Mouse (Mus musculus): ENCODE results near the gene Kcna6. TPM values are rescaled to one million over a fixed set of nuclear protein-coding genes. Genes with fewer than 3 reads are reported as not detected.

Gene Kcna6
- polyA plus RNA-seq, 1 experiment, result 0.26 TPM

DNA sequence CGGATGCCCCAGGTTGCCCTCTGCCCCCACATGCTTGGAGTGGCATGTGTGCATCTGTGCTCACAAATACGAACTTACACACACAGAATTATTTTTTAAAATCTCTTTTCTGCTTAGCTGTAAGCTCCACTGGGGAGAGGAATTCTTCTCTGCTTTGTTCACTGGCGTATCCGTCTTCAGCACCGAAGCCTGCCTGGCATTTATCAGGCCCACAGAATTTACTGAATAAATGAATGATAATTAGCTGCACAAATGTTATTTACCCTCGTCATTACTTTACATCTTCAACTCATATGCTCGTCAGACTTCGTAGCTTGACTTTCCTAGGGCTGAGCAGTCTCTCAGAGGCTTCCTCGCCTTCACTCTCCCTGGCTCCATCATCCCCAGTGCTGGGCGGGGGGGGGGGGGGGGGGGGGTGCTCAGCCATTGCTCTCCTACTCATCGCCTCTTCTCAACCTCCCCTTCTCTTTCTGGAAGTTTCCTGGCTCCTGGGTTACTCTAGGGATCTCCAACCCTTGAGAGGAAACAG is 24.2 kb upstream of the Kcna6 start:
- no peak for DNase-seq
- 90% methylated on average over 11 of the region's 11 CpGs for WGBS
- no peaks in the 10 kb centered on the region for H3K36me3 ChIP-seq (ENCODE audit: control insufficient read depth, insufficient read depth, low read length)
- no peak overlapping the region for H3K4me3 ChIP-seq (ENCODE audit: control insufficient read depth, insufficient read depth, low read length)
- peaks cover 4% of the 10 kb centered on the region for H3K4me1 ChIP-seq (replicated peaks; ENCODE audit: control insufficient read depth, insufficient read depth, low read length)
- H3K27ac ChIP-seq (ENCODE audit: control insufficient read depth, insufficient read depth, low read length), result no peak overlapping the region
- TF ChIP-seq CTCF (IDR thresholded peaks at IDR 0.05; ENCODE audit: borderline replicate concordance, control insufficient read depth, extremely low read depth, insufficient read depth, low read length, poor library complexity), result no peak
- H3K27me3 ChIP-seq (ENCODE audit: control insufficient read depth, insufficient read depth, low read length), result no peaks in the 10 kb centered on the region

DNA sequence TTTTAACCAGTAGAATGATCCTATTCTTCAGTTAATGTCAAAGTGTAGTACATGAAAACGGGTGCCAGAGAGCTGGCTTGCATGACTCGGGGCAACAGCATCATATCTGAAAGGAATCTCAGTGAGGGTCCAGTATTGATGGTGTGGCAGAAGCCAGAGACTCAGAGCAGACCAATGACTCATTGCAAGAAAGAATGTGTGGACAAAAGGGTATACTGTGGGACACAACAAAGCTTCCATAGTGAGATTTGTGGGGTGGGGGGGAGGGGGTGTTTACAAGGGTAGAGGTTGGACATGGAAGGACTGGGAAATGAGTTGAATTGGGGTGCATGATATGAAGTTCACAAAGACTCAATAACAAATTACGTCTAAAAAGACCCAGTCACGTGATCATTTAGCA is 20.9 kb upstream of the Kcna6 start:
- Histone ChIP-seq H3K4me1 (replicated peaks; ENCODE audit: control insufficient read depth, insufficient read depth, low read length) (no peaks in the 10 kb centered on the region), H3K27me3 (ENCODE audit: control insufficient read depth, insufficient read depth, low read length) (no peaks in the 10 kb centered on the region), H3K27ac (ENCODE audit: control insufficient read depth, insufficient read depth, low read length) (no peak overlapping the region), H3K36me3 (ENCODE audit: control insufficient read depth, insufficient read depth, low read length) (no peaks in the 10 kb centered on the region), H3K4me3 (ENCODE audit: control insufficient read depth, insufficient read depth, low read length) (no peak overlapping the region)
- 94% methylated on average over 4 of the region's 4 CpGs for WGBS
- DNase-seq, result no peak
- TF ChIP-seq CTCF (IDR thresholded peaks at IDR 0.05; ENCODE audit: borderline replicate concordance, control insufficient read depth, extremely low read depth, insufficient read depth, low read length, poor library complexity) (no peak), POLR2A (IDR thresholded peaks at IDR 0.05; ENCODE audit: control insufficient read depth, extremely low read depth, insufficient read depth, low read length, poor library complexity) (no peak)

DNA sequence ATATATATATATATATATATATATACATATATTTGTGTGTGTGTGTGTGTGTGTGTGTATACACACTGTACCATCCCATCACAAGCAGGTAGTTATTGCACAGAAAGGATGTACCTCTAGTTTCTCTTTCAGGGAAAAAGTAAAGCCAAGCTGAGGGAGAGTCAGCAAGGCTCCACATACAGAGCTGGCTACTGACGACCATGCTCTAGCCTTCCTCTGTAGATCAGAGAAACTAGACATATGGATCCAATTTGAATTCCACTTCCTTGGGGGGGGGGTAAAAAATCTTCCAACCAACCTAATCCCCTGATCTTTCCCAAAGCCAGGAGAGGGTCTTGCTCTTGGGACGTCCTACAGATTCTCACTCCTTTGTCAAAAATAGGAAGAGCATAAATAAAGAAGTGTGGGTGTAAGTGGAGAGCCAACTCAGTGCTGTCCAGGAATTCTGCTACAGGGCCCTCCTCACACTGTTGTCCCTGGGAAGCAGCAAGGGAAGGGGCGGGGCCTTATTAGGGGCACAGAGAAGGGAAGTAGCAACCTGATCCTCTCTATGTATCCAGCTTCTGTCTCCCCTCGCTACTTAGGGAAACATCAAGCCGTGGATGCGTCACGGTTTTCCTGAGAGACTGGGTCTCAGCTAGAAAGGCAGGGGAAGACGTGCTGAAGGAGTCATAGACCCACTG is 15.4 kb upstream of the Kcna6 start:
- no peak for DNase-seq
- no peak overlapping the region for H3K4me3 ChIP-seq (ENCODE audit: control insufficient read depth, insufficient read depth, low read length)
- H3K27me3 ChIP-seq (ENCODE audit: control insufficient read depth, insufficient read depth, low read length), result no peaks in the 10 kb centered on the region
- no peak for TF ChIP-seq CTCF (IDR thresholded peaks at IDR 0.05; ENCODE audit: borderline replicate concordance, control insufficient read depth, extremely low read depth, insufficient read depth, low read length, poor library complexity)
- no peak for TF ChIP-seq POLR2A (IDR thresholded peaks at IDR 0.05; ENCODE audit: control insufficient read depth, extremely low read depth, insufficient read depth, low read length, poor library complexity)
- H3K27ac ChIP-seq (ENCODE audit: control insufficient read depth, insufficient read depth, low read length), result no peak overlapping the region
- no peaks in the 10 kb centered on the region for H3K4me1 ChIP-seq (replicated peaks; ENCODE audit: control insufficient read depth, insufficient read depth, low read length)
- H3K36me3 ChIP-seq (ENCODE audit: control insufficient read depth, insufficient read depth, low read length), result no peaks in the 10 kb centered on the region
- 76% methylated on average over 8 of the region's 8 CpGs for WGBS

DNA sequence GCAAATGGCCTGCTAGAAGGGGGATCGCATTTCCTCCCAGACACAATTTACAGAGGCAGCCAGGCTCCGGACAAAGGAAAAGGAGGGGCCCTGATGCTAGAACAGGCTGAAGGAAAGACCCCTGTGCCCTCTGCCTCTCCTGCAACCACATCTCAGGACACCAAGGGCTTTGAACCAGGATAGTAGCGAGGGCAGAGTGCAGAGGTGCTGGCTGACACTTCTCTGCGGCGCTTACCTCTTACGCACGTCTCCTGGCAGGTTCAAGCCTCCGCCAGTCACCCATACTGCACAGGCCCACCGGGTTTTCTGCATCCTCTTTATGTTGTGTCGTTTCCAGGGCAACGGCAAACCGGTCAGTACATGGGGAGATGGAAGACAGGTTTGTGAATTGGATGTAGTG is 12.0 kb upstream of the Kcna6 start:
- Histone ChIP-seq H3K4me1 (replicated peaks; ENCODE audit: control insufficient read depth, insufficient read depth, low read length) (no peaks in the 10 kb centered on the region), H3K36me3 (ENCODE audit: control insufficient read depth, insufficient read depth, low read length) (no peaks in the 10 kb centered on the region), H3K27me3 (ENCODE audit: control insufficient read depth, insufficient read depth, low read length) (no peaks in the 10 kb centered on the region), H3K27ac (ENCODE audit: control insufficient read depth, insufficient read depth, low read length) (no peak overlapping the region), H3K4me3 (ENCODE audit: control insufficient read depth, insufficient read depth, low read length) (no peak overlapping the region)
- WGBS, result 47% methylated on average over 12 of the region's 12 CpGs
- TF ChIP-seq CTCF (IDR thresholded peaks at IDR 0.05; ENCODE audit: borderline replicate concordance, control insufficient read depth, extremely low read depth, insufficient read depth, low read length, poor library complexity) (no peak), POLR2A (IDR thresholded peaks at IDR 0.05; ENCODE audit: control insufficient read depth, extremely low read depth, insufficient read depth, low read length, poor library complexity) (no peak)
- DNase-seq, result no peak

DNA sequence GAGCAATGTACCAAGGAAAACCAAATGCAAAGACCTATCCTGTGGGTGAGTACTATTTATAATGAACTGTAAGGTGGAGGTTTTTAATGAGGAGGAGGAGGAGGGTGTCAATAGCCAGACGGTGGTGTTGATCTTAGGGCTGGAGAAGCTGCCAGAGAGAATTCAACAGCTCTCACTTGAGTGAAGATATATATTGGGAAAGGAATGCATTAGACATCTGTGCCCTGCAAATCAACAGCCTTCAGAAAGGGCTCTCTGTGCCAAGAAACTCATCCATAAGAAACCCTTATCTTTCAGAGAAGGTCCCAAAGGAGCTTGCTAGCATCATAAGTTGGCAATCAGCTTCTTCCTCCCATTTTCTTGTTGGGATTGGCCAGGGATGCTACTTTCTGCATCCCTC is 5.4 kb upstream of the Kcna6 start:
- no peaks in the 10 kb centered on the region for H3K4me1 ChIP-seq (replicated peaks; ENCODE audit: control insufficient read depth, insufficient read depth, low read length)
- H3K36me3 ChIP-seq (ENCODE audit: control insufficient read depth, insufficient read depth, low read length), result no peaks in the 10 kb centered on the region
- no peak overlapping the region for H3K27ac ChIP-seq (ENCODE audit: control insufficient read depth, insufficient read depth, low read length)
- no peak overlapping the region for H3K4me3 ChIP-seq (ENCODE audit: control insufficient read depth, insufficient read depth, low read length)
- TF ChIP-seq POLR2A (IDR thresholded peaks at IDR 0.05; ENCODE audit: control insufficient read depth, extremely low read depth, insufficient read depth, low read length, poor library complexity) (no peak), CTCF (IDR thresholded peaks at IDR 0.05; ENCODE audit: borderline replicate concordance, control insufficient read depth, extremely low read depth, insufficient read depth, low read length, poor library complexity) (no peak)
- 84% methylated on average over 1 of the region's 1 CpGs for WGBS
- DNase-seq, result no peak
- no peaks in the 10 kb centered on the region for H3K27me3 ChIP-seq (ENCODE audit: control insufficient read depth, insufficient read depth, low read length)

DNA sequence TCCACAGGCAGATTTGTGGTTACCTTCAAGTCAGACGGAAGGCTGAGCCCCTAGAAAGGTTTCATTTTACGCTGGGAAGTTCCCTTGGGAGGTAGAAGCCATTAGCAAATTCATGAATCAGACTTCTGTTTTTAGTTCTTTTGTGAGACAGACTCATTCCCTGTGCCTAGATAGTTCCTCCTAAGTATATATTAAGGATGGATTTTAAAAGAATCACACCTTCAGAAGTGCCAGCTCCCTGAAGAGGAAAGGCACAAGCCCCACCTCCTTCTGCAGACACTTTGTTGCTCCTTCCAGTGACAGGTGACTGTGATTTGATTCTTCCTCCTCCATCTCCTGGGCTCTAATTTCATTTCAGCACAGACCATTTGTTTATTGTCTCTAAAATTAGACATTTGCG is 2.1 kb upstream of the Kcna6 start:
- DNase-seq, result no peak
- TF ChIP-seq POLR2A (IDR thresholded peaks at IDR 0.05; ENCODE audit: control insufficient read depth, extremely low read depth, insufficient read depth, low read length, poor library complexity), result no peak
- no peak for TF ChIP-seq CTCF (IDR thresholded peaks at IDR 0.05; ENCODE audit: borderline replicate concordance, control insufficient read depth, extremely low read depth, insufficient read depth, low read length, poor library complexity)
- H3K27me3 ChIP-seq (ENCODE audit: control insufficient read depth, insufficient read depth, low read length), result no peaks in the 10 kb centered on the region; the same call in 1 of the 2 replicates
- H3K27ac ChIP-seq (ENCODE audit: control insufficient read depth, insufficient read depth, low read length), result no peak overlapping the region
- 54% methylated on average over 3 of the region's 3 CpGs for WGBS
- no peaks in the 10 kb centered on the region for H3K4me1 ChIP-seq (replicated peaks; ENCODE audit: control insufficient read depth, insufficient read depth, low read length)
- no peak overlapping the region for H3K4me3 ChIP-seq (ENCODE audit: control insufficient read depth, insufficient read depth, low read length)
- no peaks in the 10 kb centered on the region for H3K36me3 ChIP-seq (ENCODE audit: control insufficient read depth, insufficient read depth, low read length)

Measured in thymus, adult 2 months (tissue).